Mouse (Mus musculus) thymus, adult 2 months (tissue): ENCODE measurements around the gene 3110021N24Rik. TPM values are rescaled to one million over a fixed set of nuclear protein-coding genes. Genes with fewer than 3 reads are reported as not detected.

ENCODE experiments used
- DNase-seq: peaks from one replicate; pipeline ENCODE4 v3.0.0; 2021
- H3K27ac ChIP-seq: fragments of 200-500 bp; 2 replicates; pipeline ENCODE4 v1.5.1; 2012; ENCODE audit warnings: low read length, control low read depth; ENCODE audit not compliant: control insufficient read depth, insufficient read depth
- H3K27me3 ChIP-seq: fragments of 200-500 bp; 2 replicates; pipeline ENCODE4 v1.6.1; 2012; ENCODE audit warnings: mild to moderate bottlenecking, low read length, moderate library complexity, mixed read lengths; ENCODE audit not compliant: control insufficient read depth, insufficient read depth
- H3K36me3 ChIP-seq: fragments of 200-500 bp; 2 replicates; pipeline ENCODE4 v1.6.1; 2012; ENCODE audit warnings: mild to moderate bottlenecking, low read length, moderate library complexity; ENCODE audit not compliant: control insufficient read depth, insufficient read depth
- H3K4me1 ChIP-seq: fragments of 200-500 bp; replicated peaks from 2 replicates; pipeline ENCODE4 v1.6.1; 2012; ENCODE audit warnings: low read length; ENCODE audit not compliant: control insufficient read depth, insufficient read depth
- H3K4me3 ChIP-seq: fragments of 200-500 bp; 2 replicates; pipeline ENCODE4 v1.5.1; 2012; ENCODE audit warnings: mild to moderate bottlenecking, low read length, control low read depth, moderate library complexity; ENCODE audit not compliant: control insufficient read depth, insufficient read depth
- CTCF ChIP-seq: fragments of 200-500 bp; IDR thresholded peaks from 2 replicates; pipeline ENCODE4 v1.5.1; 2012; ENCODE audit warnings: mild to moderate bottlenecking, control low read depth, low read length, moderate library complexity, borderline replicate concordance; ENCODE audit not compliant: control insufficient read depth, poor library complexity, insufficient read depth; ENCODE audit errors: extremely low read depth
- POLR2A ChIP-seq: fragments of 200-500 bp; IDR thresholded peaks from 2 replicates; pipeline ENCODE4 v1.6.1; 2012; ENCODE audit warnings: mild to moderate bottlenecking, low read length, control low read depth, moderate library complexity; ENCODE audit not compliant: control insufficient read depth, poor library complexity, insufficient read depth; ENCODE audit errors: extremely low read depth
- WGBS: fragments of 180-500 bp; shearing (Covaris S2); methylation state at CpG from one replicate; pipeline ENCODE4 v1.1.7; 2018; 5-methylcytosine and 5-hydroxymethylcytosine counted together
- polyA plus RNA-seq: library from polyadenylated mRNA; depleted of rRNA; stranded (reverse); fragments of >200 nt; gene quantifications from 2 replicates; pipeline ENCODE4 v1.2.3, GENCODE M21; 2012

Gene 3110021N24Rik
- polyA plus RNA-seq, 1 experiment = not detected

GRCm38 (mm10) chr4:108721245-108721784 is 1.9 kb downstream of the 3110021N24Rik start:
- TF ChIP-seq POLR2A (no peak), CTCF (no peak)
- Histone ChIP-seq H3K27me3 (no peaks in the 10 kb centered on the region), H3K27ac (no peak overlapping the region), H3K4me1 (no peaks in the 10 kb centered on the region), H3K36me3 (no peaks in the 10 kb centered on the region), H3K4me3 (no peak overlapping the region)
- WGBS = 73% methylated on average over 3 of the region's 3 CpGs
- DNase-seq = no peak

- Histone ChIP-seq H3K4me3 (no peak overlapping the region), H3K27ac (no peak overlapping the region), H3K4me1 (no peaks in the 10 kb centered on the region), H3K27me3 (no peaks in the 10 kb centered on the region), H3K36me3 (no peaks in the 10 kb centered on the region)
- no peak for DNase-seq
- TF ChIP-seq POLR2A = no peak
- TF ChIP-seq CTCF = no peak
- WGBS = 87% methylated on average over 2 of the region's 2 CpGs
These were observed 4.7 kb downstream of the 3110021N24Rik start for GRCm38 (mm10) chr4:108724102-108724501.

GRCm38 (mm10) chr4:108730450-108730849 is 11.0 kb downstream of the 3110021N24Rik start:
- H3K36me3 ChIP-seq = no peaks in the 10 kb centered on the region
- TF ChIP-seq CTCF = no peak
- TF ChIP-seq POLR2A = no peak
- H3K27ac ChIP-seq = no peak overlapping the region
- H3K27me3 ChIP-seq = no peaks in the 10 kb centered on the region
- no peak overlapping the region for H3K4me3 ChIP-seq
- H3K4me1 ChIP-seq = no peaks in the 10 kb centered on the region
- WGBS = 86% methylated on average over 1 of the region's 1 CpGs
- DNase-seq = no peak

GRCm38 (mm10) chr4:108731582-108731981 is 12.1 kb downstream of the 3110021N24Rik start:
- TF ChIP-seq POLR2A = no peak
- no peak for TF ChIP-seq CTCF
- H3K4me3 ChIP-seq = no peak overlapping the region
- no peaks in the 10 kb centered on the region for H3K36me3 ChIP-seq
- no peaks in the 10 kb centered on the region for H3K27me3 ChIP-seq
- 87% methylated on average over 3 of the region's 3 CpGs for WGBS
- DNase-seq = no peak
- no peaks in the 10 kb centered on the region for H3K4me1 ChIP-seq
- H3K27ac ChIP-seq = no peak overlapping the region

- Histone ChIP-seq H3K27me3 (no peaks in the 10 kb centered on the region), H3K4me1 (no peaks in the 10 kb centered on the region), H3K4me3 (no peak overlapping the region), H3K27ac (no peak overlapping the region), H3K36me3 (no peaks in the 10 kb centered on the region)
- DNase-seq = no peak
- no peak for TF ChIP-seq CTCF
- no peak for TF ChIP-seq POLR2A
- WGBS = 80% methylated on average over 3 of the region's 3 CpGs
These were observed 26.9 kb downstream of the 3110021N24Rik start for GRCm38 (mm10) chr4:108746160-108746873.

GRCm38 (mm10) chr4:108759583-108759982 is 40.1 kb downstream of the 3110021N24Rik start:
- over 99% methylated on average over 3 of the region's 3 CpGs for WGBS
- no peak for TF ChIP-seq CTCF
- no peak for TF ChIP-seq POLR2A
- Histone ChIP-seq H3K4me1 (no peaks in the 10 kb centered on the region), H3K36me3 (no peaks in the 10 kb centered on the region), H3K4me3 (no peak overlapping the region), H3K27me3 (no peaks in the 10 kb centered on the region), H3K27ac (no peak overlapping the region)
- no peak for DNase-seq
